Mouse (Mus musculus): Measurements from ENCODE around the gene Trp53bp2. TPM values are rescaled to one million over a fixed set of nuclear protein-coding genes. Genes with fewer than 3 reads are reported as not detected.

Gene Trp53bp2
- polyA plus RNA-seq, 1 experiment from 2014 or later, result 25.7 TPM

GRCm38 (mm10) chr1:182444116-182444515 lies 35.1 kb downstream of the Trp53bp2 start:
- Histone ChIP-seq H3K4me2 (replicated peaks) (no peak overlapping the region), H3K4me1 (replicated peaks) (no peaks in the 10 kb centered on the region), H3K27ac (no peak overlapping the region), H3K27me3 (no peaks in the 10 kb centered on the region), H3K4me3 (replicated peaks) (no peak overlapping the region), H3K36me3 (peaks cover 83% of the 10 kb centered on the region), H3K9me3 (no peaks in the 10 kb centered on the region), H3K9ac (replicated peaks) (no peak overlapping the region)
- ATAC-seq, result no peak
- 90% methylated on average over 2 of the region's 2 CpGs for WGBS

- H3K36me3 ChIP-seq, result peaks cover 78% of the 10 kb centered on the region
- H3K4me1 ChIP-seq (replicated peaks), result no peaks in the 10 kb centered on the region
- H3K4me3 ChIP-seq (replicated peaks), result no peak overlapping the region
- no peak for ATAC-seq
- 95% methylated on average over 14 of the region's 14 CpGs for WGBS
- no peak overlapping the region for H3K4me2 ChIP-seq (replicated peaks)
- H3K27ac ChIP-seq, result no peak overlapping the region
- H3K9ac ChIP-seq (replicated peaks), result no peak overlapping the region
- H3K27me3 ChIP-seq, result no peaks in the 10 kb centered on the region
- no peaks in the 10 kb centered on the region for H3K9me3 ChIP-seq
Observed at GRCm38 (mm10) chr1:182448276-182449035, 39.5 kb downstream of the Trp53bp2 start.

GRCm38 (mm10) chr1:182452473-182452872 lies 43.5 kb downstream of the Trp53bp2 start:
- Histone ChIP-seq H3K4me1 (replicated peaks) (no peaks in the 10 kb centered on the region), H3K36me3 (peaks cover 68% of the 10 kb centered on the region), H3K27ac (no peak overlapping the region), H3K9ac (replicated peaks) (no peak overlapping the region), H3K9me3 (no peaks in the 10 kb centered on the region), H3K4me2 (replicated peaks) (no peak overlapping the region), H3K4me3 (replicated peaks) (no peak overlapping the region), H3K27me3 (no peaks in the 10 kb centered on the region)
- no peak for ATAC-seq
- WGBS, result 94% methylated on average over 4 of the region's 4 CpGs

- no peak overlapping the region for H3K9ac ChIP-seq (replicated peaks)
- no peaks in the 10 kb centered on the region for H3K27me3 ChIP-seq
- H3K4me1 ChIP-seq (replicated peaks), result 0 out of 2 replicates have a peak, but pooled peaks cover 3% of the 10 kb centered on the region
- no peaks in the 10 kb centered on the region for H3K9me3 ChIP-seq
- peaks cover 62% of the 10 kb centered on the region for H3K36me3 ChIP-seq
- no peak for ATAC-seq
- no peak overlapping the region for H3K27ac ChIP-seq
- no peak overlapping the region for H3K4me2 ChIP-seq (replicated peaks)
- no peak overlapping the region for H3K4me3 ChIP-seq (replicated peaks)
- 77% methylated on average over 2 of the region's 2 CpGs for WGBS
Observed at GRCm38 (mm10) chr1:182455080-182455479, 46.1 kb downstream of the Trp53bp2 start.

DNA sequence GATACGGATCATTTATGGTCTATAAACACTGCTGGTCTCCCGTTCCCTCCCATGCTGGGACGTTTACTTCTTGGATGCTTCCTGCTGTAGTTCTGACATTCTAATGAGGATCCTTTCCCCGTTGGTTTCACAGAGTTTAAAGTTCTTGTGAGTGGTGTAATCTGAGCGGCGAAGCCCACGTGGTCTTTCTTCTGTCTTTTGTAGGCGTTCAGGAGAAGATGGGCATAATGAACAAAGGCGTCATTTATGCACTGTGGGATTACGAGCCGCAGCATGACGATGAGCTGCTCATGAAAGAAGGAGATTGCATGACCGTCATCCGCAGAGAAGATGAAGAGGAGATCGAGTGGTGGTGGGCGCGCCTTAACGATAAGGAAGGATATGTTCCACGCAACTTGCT lies 49.6 kb downstream of the Trp53bp2 start:
- peaks cover 60% of the 10 kb centered on the region for H3K36me3 ChIP-seq
- no peak for ATAC-seq

DNA sequence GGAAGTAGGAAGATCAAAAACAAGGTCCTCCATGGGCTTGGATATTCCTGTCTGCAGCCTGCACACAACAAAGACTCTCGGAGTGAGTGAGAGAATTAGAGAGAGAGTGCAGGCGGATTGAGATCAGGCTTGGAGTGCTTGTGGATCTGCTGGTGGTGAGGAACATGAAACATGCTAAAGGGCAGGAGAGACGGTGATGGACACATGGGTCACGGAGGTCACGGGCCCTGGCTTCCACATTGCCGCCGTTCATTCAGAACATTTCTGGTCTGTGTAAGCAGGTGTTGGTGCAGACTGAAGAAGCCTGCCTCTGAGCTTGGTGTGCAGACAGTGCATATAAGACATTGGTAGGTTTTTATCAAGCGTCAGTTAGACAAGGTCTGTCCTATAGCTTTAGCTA lies 50.5 kb downstream of the Trp53bp2 start:
- no peak overlapping the region for H3K4me2 ChIP-seq (replicated peaks)
- H3K36me3 ChIP-seq, result peaks cover 53% of the 10 kb centered on the region
- 0 out of 2 replicates have a peak, but pooled peaks cover 11% of the 10 kb centered on the region for H3K4me1 ChIP-seq (replicated peaks)
- no peaks in the 10 kb centered on the region for H3K27me3 ChIP-seq
- 89% methylated on average over 8 of the region's 8 CpGs for WGBS
- no peak overlapping the region for H3K9ac ChIP-seq (replicated peaks)
- no peak for ATAC-seq
- peak overlapping the region; percentile 51 for H3K27ac ChIP-seq
- H3K9me3 ChIP-seq, result no peaks in the 10 kb centered on the region
- H3K4me3 ChIP-seq (replicated peaks), result no peak overlapping the region

More for the DNA sequence above, 49.6 kb downstream of the Trp53bp2 start:
- H3K9me3 ChIP-seq, result no peaks in the 10 kb centered on the region
- 0 out of 2 replicates have a peak, but pooled peaks cover 11% of the 10 kb centered on the region for H3K4me1 ChIP-seq (replicated peaks)
- no peaks in the 10 kb centered on the region for H3K27me3 ChIP-seq
- H3K4me2 ChIP-seq (replicated peaks), result no peak overlapping the region
- H3K27ac ChIP-seq, result no peak overlapping the region
- H3K9ac ChIP-seq (replicated peaks), result no peak overlapping the region
- H3K4me3 ChIP-seq (replicated peaks), result no peak overlapping the region
- 81% methylated on average over 19 of the region's 19 CpGs for WGBS

DNA sequence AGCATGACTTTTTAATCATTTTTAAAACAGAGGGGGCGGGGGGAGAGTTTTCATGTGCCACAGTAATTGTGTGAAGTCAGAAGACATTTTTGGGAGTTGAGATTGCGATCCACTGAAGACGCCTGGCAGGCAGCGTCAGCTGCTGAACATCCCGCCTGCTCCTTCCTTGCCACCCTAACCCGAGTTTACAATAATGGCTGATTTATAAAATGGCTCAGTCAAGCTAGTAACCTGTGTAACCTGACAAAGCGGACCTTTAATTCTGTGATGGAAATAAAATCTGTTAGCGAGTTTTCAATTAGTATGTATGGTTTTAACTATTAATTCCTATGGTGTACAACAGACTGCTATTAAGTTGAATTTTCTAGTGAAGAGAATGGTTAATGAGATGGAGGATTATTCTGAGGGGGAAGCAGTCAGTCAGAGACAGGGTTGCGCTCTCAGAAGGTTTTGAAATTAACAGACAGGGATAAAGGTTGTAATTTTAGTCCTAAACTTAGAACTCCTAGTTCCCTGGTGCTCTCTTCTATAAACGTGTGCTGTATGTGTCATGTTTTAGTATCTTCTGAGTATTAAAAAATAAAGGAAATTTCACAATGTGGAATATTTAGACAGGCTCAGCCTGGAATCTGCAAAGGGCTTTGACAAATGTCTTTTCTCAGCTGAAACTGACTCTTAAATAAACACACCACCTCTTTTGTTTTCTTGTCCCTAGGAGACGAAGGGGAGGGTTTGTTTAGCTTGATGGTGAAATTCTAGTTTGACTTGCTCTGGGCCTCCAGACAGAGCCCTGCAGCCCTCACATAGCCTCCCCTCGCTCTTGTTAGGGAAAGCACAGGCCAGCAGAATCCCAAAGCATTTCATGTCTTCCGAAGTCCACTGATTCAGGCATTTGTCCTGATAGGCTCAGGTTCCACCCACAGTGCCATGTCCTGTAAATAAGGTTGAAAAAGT lies 51.6 kb downstream of the Trp53bp2 start:
- H3K27me3 ChIP-seq, result no peaks in the 10 kb centered on the region
- H3K4me2 ChIP-seq (replicated peaks), result no peak overlapping the region
- no peak overlapping the region for H3K9ac ChIP-seq (replicated peaks)
- no peaks in the 10 kb centered on the region for H3K9me3 ChIP-seq
- H3K4me1 ChIP-seq (replicated peaks), result 0 out of 2 replicates have a peak, but pooled peaks cover 11% of the 10 kb centered on the region
- peak overlapping the region; percentile 53 for H3K27ac ChIP-seq
- no peak overlapping the region for H3K4me3 ChIP-seq (replicated peaks)
- no peak for ATAC-seq
- WGBS, result 79% methylated on average over 13 of the region's 13 CpGs
- H3K36me3 ChIP-seq, result peaks cover 46% of the 10 kb centered on the region

DNA sequence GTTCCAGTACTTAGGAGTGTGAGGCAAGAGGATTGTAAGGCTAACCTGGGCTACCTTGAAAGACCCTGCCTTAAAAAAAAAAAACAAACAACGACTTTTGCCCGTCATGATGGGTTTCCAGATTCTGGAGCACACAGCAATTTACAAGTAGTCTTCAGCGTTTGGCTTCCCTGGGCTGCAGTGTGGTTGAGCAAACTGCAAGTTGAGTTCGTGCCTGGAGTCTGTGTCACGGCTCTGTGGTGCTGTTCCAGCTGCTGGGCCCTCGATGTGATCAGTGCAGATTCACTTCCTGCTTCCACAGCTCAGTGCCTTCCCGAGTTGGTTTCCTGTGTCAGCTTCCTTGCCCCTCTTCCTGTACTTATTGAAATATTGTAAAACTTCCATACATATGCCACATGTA lies 52.3 kb downstream of the Trp53bp2 start:
- no peaks in the 10 kb centered on the region for H3K9me3 ChIP-seq
- ATAC-seq, result no peak
- no peak overlapping the region for H3K9ac ChIP-seq (replicated peaks)
- peak overlapping the region; percentile 53; the same call in 1 of the 2 replicates for H3K27ac ChIP-seq
- peaks cover 42% of the 10 kb centered on the region for H3K36me3 ChIP-seq
- no peak overlapping the region for H3K4me3 ChIP-seq (replicated peaks)
- H3K4me1 ChIP-seq (replicated peaks), result 0 out of 2 replicates have a peak, but pooled peaks cover 11% of the 10 kb centered on the region
- no peaks in the 10 kb centered on the region for H3K27me3 ChIP-seq
- 85% methylated on average over 7 of the region's 7 CpGs for WGBS
- no peak overlapping the region for H3K4me2 ChIP-seq (replicated peaks)

DNA sequence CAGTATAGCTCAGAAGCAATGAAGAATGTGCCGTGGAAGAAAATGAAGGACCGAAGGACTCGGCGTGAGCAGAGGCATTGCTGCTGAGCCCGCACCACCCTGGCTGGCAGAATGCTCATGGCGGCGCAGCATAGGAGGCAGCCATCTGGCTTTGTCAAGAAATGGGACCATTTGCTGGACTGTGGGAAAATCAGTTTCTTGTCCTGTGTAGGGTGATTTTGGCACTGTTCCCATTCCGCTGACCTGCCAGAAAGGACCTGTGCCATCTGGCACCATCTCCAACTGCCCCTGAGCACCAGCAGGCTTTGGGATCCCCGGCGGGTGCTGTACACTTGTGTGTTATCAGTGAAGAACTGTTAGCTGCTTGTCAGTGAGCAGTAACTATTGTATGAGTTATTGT lies 52.8 kb downstream of the Trp53bp2 start:
- 0 out of 2 replicates have a peak, but pooled peaks have one; percentile 43 for ATAC-seq
- H3K36me3 ChIP-seq, result peaks cover 40% of the 10 kb centered on the region
- no peak overlapping the region for H3K4me2 ChIP-seq (replicated peaks)
- H3K4me1 ChIP-seq (replicated peaks), result 0 out of 2 replicates have a peak, but pooled peaks cover 11% of the 10 kb centered on the region
- H3K9ac ChIP-seq (replicated peaks), result no peak overlapping the region
- H3K27me3 ChIP-seq, result no peaks in the 10 kb centered on the region
- no peak overlapping the region for H3K4me3 ChIP-seq (replicated peaks)
- peak overlapping the region; percentile 53; the same call in 1 of the 2 replicates for H3K27ac ChIP-seq
- no peaks in the 10 kb centered on the region for H3K9me3 ChIP-seq
- 89% methylated on average over 10 of the region's 10 CpGs for WGBS

GRCm38 (mm10) chr1:182465309-182465708 lies 56.3 kb downstream of the Trp53bp2 start:
- 83% methylated on average over 4 of the region's 4 CpGs for whole genome bisulfite sequencing
- H3K27me3 ChIP-seq, result no peaks in the 10 kb centered on the region

DNA sequence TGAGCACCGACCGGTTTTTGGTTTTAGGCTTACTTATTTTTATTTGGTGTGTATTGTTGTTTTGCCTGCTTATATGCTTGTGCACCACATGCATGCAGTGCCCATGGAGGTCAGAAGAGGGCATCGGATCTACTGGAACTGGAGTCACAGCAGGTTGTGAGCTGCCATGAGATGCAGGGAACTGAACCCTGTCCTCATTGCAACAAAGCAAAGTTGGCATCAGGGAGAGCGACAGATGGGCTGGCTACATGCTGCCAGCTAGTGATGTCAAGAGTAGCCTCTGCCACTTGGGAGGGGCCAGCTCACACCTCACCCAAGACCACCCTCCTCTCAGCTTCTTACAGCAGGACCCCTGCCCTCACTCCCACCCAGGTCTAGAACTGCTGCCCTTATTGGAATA lies 57.0 kb downstream of the Trp53bp2 start:
- ATAC-seq, result no peak
- Histone ChIP-seq H3K4me3 (replicated peaks) (no peak overlapping the region), H3K9ac (replicated peaks) (no peak overlapping the region), H3K9me3 (no peaks in the 10 kb centered on the region), H3K4me2 (replicated peaks) (no peak overlapping the region), H3K36me3 (peaks cover 55% of the 10 kb centered on the region), H3K27me3 (no peaks in the 10 kb centered on the region), H3K27ac (no peak overlapping the region), H3K4me1 (replicated peaks) (0 out of 2 replicates have a peak, but pooled peaks cover 4% of the 10 kb centered on the region)
- WGBS, result 90% methylated on average over 4 of the region's 4 CpGs

More at GRCm38 (mm10) chr1:182465309-182465708, 56.3 kb downstream of the Trp53bp2 start:
- Histone ChIP-seq H3K4me2 (replicated peaks) (no peak overlapping the region), H3K4me3 (replicated peaks) (no peak overlapping the region), H3K9ac (replicated peaks) (no peak overlapping the region), H3K9me3 (no peaks in the 10 kb centered on the region), H3K4me1 (replicated peaks) (0 out of 2 replicates have a peak, but pooled peaks cover 8% of the 10 kb centered on the region), H3K36me3 (peaks cover 53% of the 10 kb centered on the region), H3K27ac (0 out of 2 replicates have a peak overlapping the region, but pooled peaks have one; percentile 30)
- ATAC-seq, result 0 out of 2 replicates have a peak, but pooled peaks have one; percentile 9

Data from midbrain, embryonic 13.5 days (tissue).